Mouse (Mus musculus): ENCODE data around the gene Mapk3. TPM values are rescaled to one million over a fixed set of nuclear protein-coding genes. Genes with fewer than 3 reads are reported as not detected.

Gene Mapk3
- polyA plus RNA-seq, 1 experiment from 2014 or later = 69.8 TPM

GRCm38 (mm10) chr7:126793456-126794270 lies 34.3 kb downstream of the Mapk3 start:
- Histone ChIP-seq H3K9me3 (no peaks in the 10 kb centered on the region), H3K4me1 (peaks cover 48% of the 10 kb centered on the region), H3K27ac (no peak overlapping the region), H3K36me3 (peaks cover 65% of the 10 kb centered on the region), H3K27me3 (ENCODE audit: insufficient read depth, poor library complexity, severe bottlenecking) (no peaks in the 10 kb centered on the region), H3K4me3 (peak overlapping the region; percentile 95)
- DNase-seq (ENCODE audit: low spot score) = no peak
- WGBS = 70% methylated on average over 4 of the region's 4 CpGs

GRCm38 (mm10) chr7:126794271-126794605 lies 34.8 kb downstream of the Mapk3 start:
- 57% methylated on average over 4 of the region's 4 CpGs for WGBS
- Histone ChIP-seq H3K36me3 (peaks cover 59% of the 10 kb centered on the region), H3K27ac (no peak overlapping the region), H3K27me3 (ENCODE audit: insufficient read depth, poor library complexity, severe bottlenecking) (no peaks in the 10 kb centered on the region), H3K4me1 (peaks cover 48% of the 10 kb centered on the region), H3K4me3 (no peak overlapping the region), H3K9me3 (no peaks in the 10 kb centered on the region)
- DNase-seq (ENCODE audit: low spot score) = no peak

GRCm38 (mm10) chr7:126795387-126796317 lies 36.3 kb downstream of the Mapk3 start:
- Histone ChIP-seq H3K4me1 (peaks cover 56% of the 10 kb centered on the region), H3K4me3 (peak overlapping the region; percentile 94), H3K36me3 (peaks cover 45% of the 10 kb centered on the region), H3K27ac (peak overlapping the region; percentile 56; the same call in 1 of the 2 replicates), H3K27me3 (ENCODE audit: insufficient read depth, poor library complexity, severe bottlenecking) (no peaks in the 10 kb centered on the region), H3K9me3 (no peaks in the 10 kb centered on the region)
- 83% methylated on average over 16 of the region's 16 CpGs for WGBS
- DNase-seq (ENCODE audit: low spot score) = no peak

DNA sequence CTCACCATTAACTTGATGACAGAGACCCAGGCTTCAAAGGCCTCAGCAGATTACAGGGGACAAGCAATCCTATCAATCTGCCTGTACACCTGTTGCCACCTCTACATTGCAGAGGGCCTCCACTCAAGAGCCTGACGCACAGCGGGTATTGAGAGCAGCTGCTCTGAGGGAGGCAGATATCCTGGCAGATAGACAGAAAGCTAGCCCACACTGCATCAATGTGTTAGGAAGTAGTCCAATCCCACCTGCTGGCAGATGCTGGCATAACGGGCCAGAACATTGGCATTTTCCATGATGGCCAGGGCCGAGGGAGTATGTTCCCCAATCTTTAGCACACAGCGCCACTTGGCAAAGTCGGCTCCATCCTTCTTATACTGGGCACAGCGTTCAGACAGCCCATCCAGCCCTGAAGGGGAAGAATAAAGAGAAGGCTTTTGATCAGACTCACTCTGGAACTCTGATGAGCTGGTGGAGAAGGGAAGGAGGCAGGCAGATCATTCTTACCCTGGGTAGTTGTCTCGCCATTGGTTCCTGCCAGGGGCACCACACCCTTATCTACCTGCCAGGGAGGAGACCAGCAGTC lies 37.0 kb downstream of the Mapk3 start:
- peaks cover 53% of the 10 kb centered on the region for H3K4me1 ChIP-seq
- peaks cover 44% of the 10 kb centered on the region for H3K36me3 ChIP-seq
- WGBS = 78% methylated on average over 8 of the region's 8 CpGs
- H3K4me3 ChIP-seq = peak overlapping the region; percentile 94
- no peak for DNase-seq (ENCODE audit: low spot score)
- H3K27me3 ChIP-seq (ENCODE audit: insufficient read depth, poor library complexity, severe bottlenecking) = no peaks in the 10 kb centered on the region
- H3K9me3 ChIP-seq = no peaks in the 10 kb centered on the region
- peak overlapping the region; percentile 56; the same call in 1 of the 2 replicates for H3K27ac ChIP-seq

DNA sequence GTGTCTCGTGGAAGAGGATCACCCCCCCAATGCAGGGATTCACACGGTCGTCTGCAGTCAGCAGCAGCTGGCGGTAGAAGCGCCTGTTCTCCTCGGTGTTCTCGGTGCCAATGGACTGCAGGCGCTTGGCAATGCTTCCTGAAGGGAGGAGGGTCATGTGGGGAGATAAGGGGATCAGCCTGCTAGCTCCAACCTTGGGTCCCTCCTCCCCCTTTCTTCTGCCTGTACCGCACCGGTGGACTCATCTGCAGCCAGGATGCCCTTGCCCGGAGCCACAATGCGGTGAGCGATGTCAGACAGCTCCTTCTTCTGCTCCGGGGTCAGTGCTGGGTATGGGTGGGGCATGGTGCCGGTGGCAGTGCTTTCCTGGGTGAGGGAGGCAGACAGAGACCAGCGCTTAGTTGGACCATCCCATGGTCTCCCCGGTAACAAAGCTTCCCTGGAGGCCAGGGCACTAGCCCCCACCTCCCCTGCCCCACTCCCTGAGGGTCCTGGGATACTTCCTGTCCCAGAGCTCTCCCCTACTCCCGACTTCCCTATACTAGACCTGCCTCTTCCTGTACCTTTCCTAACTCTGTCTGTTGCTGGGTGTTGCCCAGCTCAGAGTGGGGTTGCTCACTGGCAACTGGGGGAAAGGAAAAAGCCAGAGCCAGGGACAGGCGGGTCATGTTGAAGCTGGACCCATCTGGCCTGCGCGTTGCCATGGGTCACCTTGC lies 38.2 kb downstream of the Mapk3 start, which contains the start of gene Fam57b:
Gene Fam57b (plus strand): TSS at position 258 of the 716 bp plus-strand sequence.
- WGBS = 17% methylated on average over 21 of the region's 21 CpGs
- peak within 1 kb of the TSS; percentile 94 for H3K4me3 ChIP-seq
- DNase-seq (ENCODE audit: low spot score) = no peak
- H3K9me3 ChIP-seq = no peaks in the 10 kb centered on the region
- H3K27ac ChIP-seq = peak within 1 kb of the TSS; percentile 99
- peaks cover 47% of the 10 kb centered on the region for H3K36me3 ChIP-seq
- H3K27me3 ChIP-seq (ENCODE audit: insufficient read depth, poor library complexity, severe bottlenecking) = no peaks in the 10 kb centered on the region
- peaks cover 52% of the 10 kb centered on the region for H3K4me1 ChIP-seq

DNA sequence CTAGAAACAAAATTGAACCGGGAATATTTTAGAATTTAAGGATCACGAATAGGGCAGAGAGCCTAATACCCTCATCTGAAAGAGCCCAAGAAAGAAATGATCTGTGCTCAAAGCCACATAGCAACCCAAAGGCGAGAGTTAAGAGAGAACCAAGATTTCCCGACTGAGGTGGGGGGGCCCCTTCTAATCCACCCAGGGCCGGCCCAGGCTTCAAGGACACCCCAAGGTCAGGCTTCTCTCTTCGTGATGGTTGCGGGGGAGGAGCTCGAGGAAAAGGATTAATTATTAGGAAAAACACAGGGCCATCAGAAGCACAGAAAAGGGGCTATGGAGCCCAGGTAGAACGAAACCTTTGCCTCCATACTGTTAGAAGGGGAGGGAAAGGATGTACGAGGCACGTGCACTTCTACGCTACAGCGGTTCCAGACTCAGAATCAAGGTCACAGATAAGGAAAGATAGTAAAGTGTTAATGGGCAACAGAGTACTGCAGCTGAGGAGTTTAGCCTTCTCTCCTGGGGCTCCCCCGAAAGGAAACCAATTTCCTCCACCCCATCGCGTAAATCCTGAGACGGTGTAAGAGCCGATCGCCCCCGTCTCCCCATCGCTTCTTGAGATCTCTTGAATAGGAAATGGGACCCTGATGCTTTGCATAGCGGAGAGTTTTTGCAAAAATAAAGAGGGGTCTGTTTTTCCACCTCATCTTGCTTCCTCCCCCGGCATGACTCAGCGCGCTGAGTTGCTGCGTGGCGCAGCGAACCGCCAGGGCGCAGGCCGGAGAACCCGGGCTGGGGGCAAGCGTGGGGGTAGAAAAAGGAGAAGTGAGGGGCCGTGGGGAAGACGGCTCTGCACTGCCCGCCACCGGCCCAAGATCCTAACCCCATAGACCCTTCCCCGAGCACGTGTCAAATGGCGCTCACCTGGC lies 39.0 kb downstream of the Mapk3 start:
- Histone ChIP-seq H3K27ac (peak overlapping the region; percentile 99), H3K9me3 (no peaks in the 10 kb centered on the region), H3K36me3 (peaks cover 53% of the 10 kb centered on the region), H3K27me3 (ENCODE audit: insufficient read depth, poor library complexity, severe bottlenecking) (no peaks in the 10 kb centered on the region), H3K4me3 (peak overlapping the region; percentile 94), H3K4me1 (peaks cover 50% of the 10 kb centered on the region)
- WGBS = under 1% methylated on average over 40 of the region's 40 CpGs
- DNase-seq (ENCODE audit: low spot score) = no peak

GRCm38 (mm10) chr7:126799050-126799467 lies 39.7 kb downstream of the Mapk3 start:
- peaks cover 50% of the 10 kb centered on the region for H3K4me1 ChIP-seq
- peaks cover 53% of the 10 kb centered on the region for H3K36me3 ChIP-seq
- H3K9me3 ChIP-seq = no peaks in the 10 kb centered on the region
- no peaks in the 10 kb centered on the region for H3K27me3 ChIP-seq (ENCODE audit: insufficient read depth, poor library complexity, severe bottlenecking)
- DNase-seq (ENCODE audit: low spot score) = peak; percentile 99
- peak overlapping the region; percentile 94 for H3K4me3 ChIP-seq
- H3K27ac ChIP-seq = peak overlapping the region; percentile 99
- under 1% methylated on average over 35 of the region's 36 CpGs for WGBS

- no peaks in the 10 kb centered on the region for H3K27me3 ChIP-seq (ENCODE audit: insufficient read depth, poor library complexity, severe bottlenecking)
- peaks cover 51% of the 10 kb centered on the region for H3K36me3 ChIP-seq
- H3K27ac ChIP-seq = peak overlapping the region; percentile 99
- no peak for DNase-seq (ENCODE audit: low spot score)
- H3K4me3 ChIP-seq = peak overlapping the region; percentile 94
- peaks cover 46% of the 10 kb centered on the region for H3K4me1 ChIP-seq
- 1% methylated on average over 38 of the region's 38 CpGs for WGBS
- H3K9me3 ChIP-seq = no peaks in the 10 kb centered on the region
Measured at GRCm38 (mm10) chr7:126799468-126800268, 40.3 kb downstream of the Mapk3 start.

DNA sequence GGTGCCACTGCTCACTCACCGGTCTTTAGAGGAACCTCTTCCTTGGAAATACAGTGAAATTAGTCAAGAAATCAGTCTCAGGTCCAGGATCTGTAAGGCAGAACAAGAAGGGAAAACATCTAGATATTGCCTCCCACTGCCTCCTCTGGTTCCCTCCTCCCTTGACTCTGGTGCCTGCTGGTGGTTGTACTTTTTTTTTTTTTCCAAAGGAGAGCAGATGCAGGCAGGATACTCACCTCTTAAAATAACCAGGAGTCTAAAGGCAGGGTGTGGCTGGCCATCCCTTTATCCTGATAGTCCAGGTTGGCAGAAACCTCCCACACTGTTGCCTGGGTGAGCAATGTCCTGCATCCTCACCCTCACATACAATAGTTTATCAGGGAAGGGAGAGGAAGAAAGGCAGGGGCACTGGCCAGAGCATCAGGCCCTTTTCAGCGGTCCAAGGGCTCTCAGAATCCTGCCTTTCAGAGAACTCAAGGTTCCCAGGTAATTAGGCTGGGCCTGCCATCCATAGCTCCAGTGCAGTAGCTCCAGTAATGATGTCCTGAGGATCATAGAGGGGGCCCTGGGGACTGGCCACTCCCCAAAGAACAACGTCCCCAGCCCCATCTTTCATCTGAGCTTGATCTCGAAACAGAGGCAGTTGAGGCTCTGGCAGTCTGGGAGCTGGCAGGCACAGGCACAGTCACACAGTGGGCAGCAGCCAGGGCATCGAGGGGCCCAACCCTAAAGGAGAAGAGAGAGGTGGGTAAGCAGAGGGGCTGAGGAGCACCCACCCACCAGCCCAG lies 41.1 kb downstream of the Mapk3 start:
- Histone ChIP-seq H3K4me3 (peak overlapping the region; percentile 94), H3K27me3 (ENCODE audit: insufficient read depth, poor library complexity, severe bottlenecking) (no peaks in the 10 kb centered on the region), H3K27ac (peak overlapping the region; percentile 99), H3K9me3 (no peaks in the 10 kb centered on the region), H3K36me3 (peaks cover 47% of the 10 kb centered on the region), H3K4me1 (peaks cover 43% of the 10 kb centered on the region)
- no peak for DNase-seq (ENCODE audit: low spot score)
- 47% methylated on average over 5 of the region's 5 CpGs for WGBS

DNA sequence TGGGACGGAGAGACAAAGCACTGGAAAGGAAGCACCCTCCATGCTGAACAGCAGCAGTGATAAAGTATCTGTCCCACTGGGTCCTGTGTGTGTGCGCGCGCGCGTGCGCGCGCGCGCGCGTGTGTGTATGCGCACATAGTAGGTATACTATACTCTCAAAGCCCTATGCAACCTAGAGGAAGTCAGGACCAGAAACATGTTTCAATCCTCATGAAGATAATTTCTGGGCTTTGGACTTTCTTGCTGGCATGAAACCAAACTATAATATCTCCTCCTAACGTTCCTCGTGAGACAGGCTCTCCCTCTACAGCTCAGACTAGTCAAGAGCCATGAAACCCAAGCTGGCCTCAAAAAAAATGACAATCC lies 41.6 kb downstream of the Mapk3 start:
- Histone ChIP-seq H3K4me3 (no peak overlapping the region), H3K27ac (peak overlapping the region; percentile 99), H3K36me3 (peaks cover 45% of the 10 kb centered on the region), H3K9me3 (no peaks in the 10 kb centered on the region), H3K4me1 (peaks cover 37% of the 10 kb centered on the region), H3K27me3 (ENCODE audit: insufficient read depth, poor library complexity, severe bottlenecking) (no peaks in the 10 kb centered on the region)
- WGBS = 94% methylated on average over 16 of the region's 16 CpGs
- DNase-seq (ENCODE audit: low spot score) = no peak

Measured in heart, embryonic 10.5 days (tissue).